Mouse (Mus musculus): ENCODE data around the gene Pias3.
"Not testable (repeated sequence)": the region's sequence is repeated elsewhere in the genome, so short reads cannot be mapped to it uniquely, and the experiment has no call there.

Gene Pias3

GRCm38 (mm10) chr3:96696198-96696765, at the start of gene Pias3:
Gene Pias3, plus strand, starts transcription at chr3:96696384.
- in situ Hi-C loops (cut with MboI, MseI), result no loop called here

- in situ Hi-C loops (cut with MboI, MseI), result no loop called here
These were observed 48.8 kb upstream of the Pias3 start for GRCm38 (mm10) chr3:96647365-96647764.

- in situ Hi-C loops (cut with MboI, MseI), result no loop called here
These were observed 35.3 kb upstream of the Pias3 start for GRCm38 (mm10) chr3:96660901-96661300.

GRCm38 (mm10) chr3:96662731-96663316, 33.4 kb upstream of the Pias3 start:
- in situ Hi-C loops (cut with MboI, MseI), result no loop called here

- in situ Hi-C loops (cut with MboI, MseI), result no loop called here
These were observed 32.5 kb upstream of the Pias3 start for GRCm38 (mm10) chr3:96663432-96664239.

- in situ Hi-C loops (cut with MboI, MseI), result not testable (repeated sequence)
These were observed 30.3 kb upstream of the Pias3 start for GRCm38 (mm10) chr3:96665732-96666363.

GRCm38 (mm10) chr3:96666916-96667315, 29.3 kb upstream of the Pias3 start:
- in situ Hi-C loops (cut with MboI, MseI), result no loop called here

GRCm38 (mm10) chr3:96667316-96667715, 28.9 kb upstream of the Pias3 start:
- in situ Hi-C loops (cut with MboI, MseI), result no loop called here

GRCm38 (mm10) chr3:96668424-96669067, 27.6 kb upstream of the Pias3 start:
- in situ Hi-C loops (cut with MboI, MseI), result no loop called here

GRCm38 (mm10) chr3:96669727-96670468, 26.3 kb upstream of the Pias3 start, which contains the start of gene Ankrd35:
Gene Ankrd35, plus strand, starts transcription at chr3:96670131.
- in situ Hi-C loops (cut with MboI, MseI), result no loop called here

GRCm38 (mm10) chr3:96671519-96671918, 24.7 kb upstream of the Pias3 start:
- in situ Hi-C loops (cut with MboI, MseI), result no loop called here

- in situ Hi-C loops (cut with MboI, MseI), result no loop called here
These were observed 22.7 kb upstream of the Pias3 start for GRCm38 (mm10) chr3:96673514-96673913.

- in situ Hi-C loops (cut with MboI, MseI), result no loop called here
These were observed 21.7 kb upstream of the Pias3 start for GRCm38 (mm10) chr3:96674442-96674841.

- in situ Hi-C loops (cut with MboI, MseI), result no loop called here
These were observed 21.0 kb upstream of the Pias3 start for GRCm38 (mm10) chr3:96675171-96675570.

- in situ Hi-C loops (cut with MboI, MseI), result no loop called here
These were observed 20.5 kb upstream of the Pias3 start for GRCm38 (mm10) chr3:96675690-96676089.

GRCm38 (mm10) chr3:96678456-96678855, 17.7 kb upstream of the Pias3 start:
- in situ Hi-C loops (cut with MboI, MseI), result no loop called here

- in situ Hi-C loops (cut with MboI, MseI), result no loop called here
These were observed 17.0 kb upstream of the Pias3 start for GRCm38 (mm10) chr3:96679159-96679674.

- in situ Hi-C loops (cut with MboI, MseI), result no loop called here
These were observed 15.8 kb upstream of the Pias3 start for GRCm38 (mm10) chr3:96680269-96680956.

GRCm38 (mm10) chr3:96683496-96683895, 12.7 kb upstream of the Pias3 start:
- in situ Hi-C loops (cut with MboI, MseI), result no loop called here

GRCm38 (mm10) chr3:96684151-96684821, 11.9 kb upstream of the Pias3 start:
- in situ Hi-C loops (cut with MboI, MseI), result no loop called here
